9 mouse cellular contexts compared by ENCODE assay signal in genomic region chr10:4041691-4042090, GRCm38 (mm10).
DNase-seq lines count a peak whose midpoint lies in the region; ATAC-seq lines count a peak whose summit lies in the region.
"Had no signal": no experiment of that assay in that cellular context is flagged by ENCODE, and none has a peak within 500 bp of the region (broad histone marks: within the 10 kb centered on the region; RNA-seq: fewer than 3 reads in every experiment).

No protein-coding gene starts in this region.

- no peak overlapping the region for H3K4me3 ChIP-seq in midbrain, embryonic 11.5 days (ENCODE audit: low read depth, low read length)
- H3K4me3 ChIP-seq in midbrain, embryonic 16.5 days (ENCODE audit: low read depth, low read length), result no peak overlapping the region
- no peak overlapping the region for H3K4me3 ChIP-seq in limb, embryonic 12.5 days (replicated peaks)
- H3K4me3 ChIP-seq: megakaryocyte, embryonic 14.5 days had no signal

- no peak for ATAC-seq in midbrain, embryonic 11.5 days (ENCODE audit: low FRiP score)
- no peak for ATAC-seq in midbrain, embryonic 16.5 days
- no peak; the same call in 1 of the 2 replicates for ATAC-seq in limb, embryonic 12.5 days (ENCODE audit: insufficient number of reproducible peaks, insufficient read depth, low FRiP score, low TSS enrichment, low read depth)
- ATAC-seq in erythroid progenitor cell, adult 5-6 weeks (replicated peaks; ENCODE audit: low FRiP score, poor library complexity, severe bottlenecking), result no peak

- H3K9me3 ChIP-seq in midbrain, embryonic 11.5 days (ENCODE audit: control insufficient read depth, low read length), result no peaks in the 10 kb centered on the region
- no peaks in the 10 kb centered on the region for H3K9me3 ChIP-seq in midbrain, embryonic 16.5 days (replicated peaks; ENCODE audit: control insufficient read depth, low read length, poor library complexity, severe bottlenecking)
- H3K9me3 ChIP-seq in limb, embryonic 12.5 days, result no peaks in the 10 kb centered on the region
- H3K9me3 ChIP-seq: megakaryocyte, embryonic 14.5 days had no signal

- H3K27ac ChIP-seq in midbrain, embryonic 11.5 days (ENCODE audit: low read depth, low read length), result no peak overlapping the region
- H3K27ac ChIP-seq in midbrain, embryonic 16.5 days (ENCODE audit: low read length), result no peak overlapping the region
- H3K27ac ChIP-seq in limb, embryonic 12.5 days, result peak overlapping the region; percentile 46; the same call in 1 of the 2 replicates

- no peaks in the 10 kb centered on the region for H3K27me3 ChIP-seq in midbrain, embryonic 11.5 days (ENCODE audit: control insufficient read depth, insufficient read depth, low read length)
- H3K27me3 ChIP-seq in midbrain, embryonic 16.5 days (ENCODE audit: control insufficient read depth, insufficient read depth, low read depth, low read length), result no peaks in the 10 kb centered on the region
- no peaks in the 10 kb centered on the region for H3K27me3 ChIP-seq in limb, embryonic 12.5 days
- H3K27me3 ChIP-seq: megakaryocyte, embryonic 14.5 days had no signal

- DNase-seq in midbrain, embryonic 11.5 days (ENCODE audit: low spot score, missing footprints), result peak; percentile 83
- DNase-seq in WW6 (ENCODE audit: low read depth, low spot score), result peak; percentile 22
- DNase-seq in embryo, embryonic 10.5 days (ENCODE audit: low spot score), result peak; percentile 63
- DNase-seq in heart, postnatal 36 days, result peak; percentile 61 to 73
- DNase-seq in retina, embryonic 14.5 days (ENCODE audit: low spot score), result peak; percentile 52

- no peaks in the 10 kb centered on the region for H3K4me1 ChIP-seq in midbrain, embryonic 11.5 days (ENCODE audit: control insufficient read depth, insufficient read depth, low read length)
- no peaks in the 10 kb centered on the region for H3K4me1 ChIP-seq in midbrain, embryonic 16.5 days (ENCODE audit: control insufficient read depth, insufficient read depth, low read length)
- no peaks in the 10 kb centered on the region; the same call in 1 of the 2 replicates for H3K4me1 ChIP-seq in limb, embryonic 12.5 days (replicated peaks)

- H3K4me2 ChIP-seq in midbrain, embryonic 11.5 days, result no peak overlapping the region
- H3K4me2 ChIP-seq in midbrain, embryonic 16.5 days (ENCODE audit: low read length), result no peak overlapping the region
- H3K4me2 ChIP-seq in limb, embryonic 12.5 days, result no peak overlapping the region

- H3K9ac ChIP-seq in midbrain, embryonic 11.5 days (ENCODE audit: low read length), result no peak overlapping the region
- no peak overlapping the region for H3K9ac ChIP-seq in midbrain, embryonic 16.5 days (ENCODE audit: low read depth, low read length)
- H3K9ac ChIP-seq in limb, embryonic 12.5 days (replicated peaks), result no peak overlapping the region

- 83% methylated on average over 9 of the region's 9 CpGs for WGBS in midbrain, embryonic 11.5 days
- 78% methylated on average over 9 of the region's 9 CpGs for WGBS in midbrain, embryonic 16.5 days
- WGBS in limb, embryonic 12.5 days, result 82% methylated on average over 9 of the region's 9 CpGs

- H3K36me3 ChIP-seq in midbrain, embryonic 11.5 days (ENCODE audit: control insufficient read depth, insufficient read depth, low read length), result no peaks in the 10 kb centered on the region
- H3K36me3 ChIP-seq in midbrain, embryonic 16.5 days (ENCODE audit: control insufficient read depth, insufficient read depth, low read length), result no peaks in the 10 kb centered on the region
- no peaks in the 10 kb centered on the region for H3K36me3 ChIP-seq in limb, embryonic 12.5 days

- intact Hi-C loops in heart, postnatal 36 days (cut with DNase I), result loop anchor here (5.0 kb wide), 1 partner anchor 111 kb away; no protein-coding TSS in a partner anchor

Comparison
In these comparisons a context has a peak if more than half of its experiments do, and no peak if none do; other contexts are left out.
1. DNase-seq: peak in every context shown above with its lines; median percentile 83 in midbrain, embryonic 11.5 days; 67 in heart, postnatal 36 days; 63 in embryo, embryonic 10.5 days; 52 in retina, embryonic 14.5 days; 22 in WW6.